Mouse (Mus musculus) neural tube, postnatal 0 days (tissue): ENCODE results near the gene Spin2c. TPM values are rescaled to one million over a fixed set of nuclear protein-coding genes. Genes with fewer than 3 reads are reported as not detected.

Experiments used
- polyA plus RNA-seq: library from polyadenylated mRNA; unstranded; fragments of >200 nt; fragmentation: Nextera tagmentation; extraction: Ambion mirVana; gene quantifications from 2 replicates; pipeline ENCODE4 v1.2.1, GENCODE M21; 2015

The Spin2c gene
- polyA plus RNA-seq: 25.2 and 26.7 TPM in 2 replicates

GRCm38 (mm10) chrX:153831951-153832561 lies at the start of gene Spin2c:
TSS of gene Spin2c (plus strand) at chrX:153832225.

Other genes with a start within 250 kb of the Spin2c start
- gene Kctd12b, start 135.8 kb upstream of the Spin2c start, polyA plus RNA-seq: 3.1 TPM in 2 replicates
- 199 and 211 TPM in 2 replicates for gene Nbdy, start 108.6 kb upstream of the Spin2c start, polyA plus RNA-seq
- gene Samt1, start 180.4 kb downstream of the Spin2c start, polyA plus RNA-seq: not detected in 2 replicates
- not detected in 2 replicates for gene 4921511M17Rik, start 201.6 kb downstream of the Spin2c start, polyA plus RNA-seq
- not detected in 2 replicates for gene Gm10057, start 222.8 kb downstream of the Spin2c start, polyA plus RNA-seq